Mouse (Mus musculus): Measurements from ENCODE around the gene Ropn1l. TPM values are rescaled to one million over a fixed set of nuclear protein-coding genes. Genes with fewer than 3 reads are reported as not detected.

The Ropn1l gene
- polyA plus RNA-seq, 1 experiment from 2014 or later: 3.2 TPM

GRCm38 (mm10) chr15:31471529-31471928 is 18.0 kb upstream of the Ropn1l start:
- Histone ChIP-seq H3K9me3 (ENCODE audit: control insufficient read depth, low read length) (no peaks in the 10 kb centered on the region), H3K4me3 (ENCODE audit: low read depth, low read length) (no peak overlapping the region), H3K27ac (ENCODE audit: low read depth, low read length) (no peak overlapping the region), H3K4me2 (ENCODE audit: low read depth) (no peak overlapping the region), H3K4me1 (ENCODE audit: control insufficient read depth, insufficient read depth, low read length) (no peaks in the 10 kb centered on the region), H3K36me3 (ENCODE audit: control insufficient read depth, insufficient read depth, low read length) (peaks cover 3% of the 10 kb centered on the region; the same call in 1 of the 2 replicates), H3K27me3 (ENCODE audit: control insufficient read depth, insufficient read depth, low read length) (no peaks in the 10 kb centered on the region), H3K9ac (ENCODE audit: low read length) (no peak overlapping the region)
- DNase-seq (ENCODE audit: low spot score) (no peak), ATAC-seq (ENCODE audit: insufficient read depth, low FRiP score, low TSS enrichment) (no peak)
- 93% methylated on average over 4 of the region's 4 CpGs for WGBS

GRCm38 (mm10) chr15:31469497-31469896 is 16.0 kb upstream of the Ropn1l start:
- no peaks in the 10 kb centered on the region for H3K4me1 ChIP-seq (ENCODE audit: control insufficient read depth, insufficient read depth, low read length)
- no peak overlapping the region for H3K27ac ChIP-seq (ENCODE audit: low read depth, low read length)
- ATAC-seq (ENCODE audit: insufficient read depth, low FRiP score, low TSS enrichment) (no peak), DNase-seq (ENCODE audit: low spot score) (no peak)
- 83% methylated on average over 4 of the region's 4 CpGs for WGBS
- H3K4me3 ChIP-seq (ENCODE audit: low read depth, low read length): no peak overlapping the region
- H3K9me3 ChIP-seq (ENCODE audit: control insufficient read depth, low read length): no peaks in the 10 kb centered on the region
- H3K4me2 ChIP-seq (ENCODE audit: low read depth): no peak overlapping the region
- peaks cover 3% of the 10 kb centered on the region; the same call in 1 of the 2 replicates for H3K36me3 ChIP-seq (ENCODE audit: control insufficient read depth, insufficient read depth, low read length)
- no peak overlapping the region for H3K9ac ChIP-seq (ENCODE audit: low read length)
- no peaks in the 10 kb centered on the region for H3K27me3 ChIP-seq (ENCODE audit: control insufficient read depth, insufficient read depth, low read length)

GRCm38 (mm10) chr15:31468806-31469205 is 15.3 kb upstream of the Ropn1l start:
- no peak overlapping the region for H3K27ac ChIP-seq (ENCODE audit: low read depth, low read length)
- H3K4me3 ChIP-seq (ENCODE audit: low read depth, low read length): no peak overlapping the region
- no peak overlapping the region for H3K9ac ChIP-seq (ENCODE audit: low read length)
- no peak overlapping the region for H3K4me2 ChIP-seq (ENCODE audit: low read depth)
- H3K36me3 ChIP-seq (ENCODE audit: control insufficient read depth, insufficient read depth, low read length): peaks cover 3% of the 10 kb centered on the region; the same call in 1 of the 2 replicates
- no peaks in the 10 kb centered on the region for H3K9me3 ChIP-seq (ENCODE audit: control insufficient read depth, low read length)
- WGBS: 85% methylated on average over 5 of the region's 5 CpGs
- ATAC-seq (ENCODE audit: insufficient read depth, low FRiP score, low TSS enrichment) (no peak), DNase-seq (ENCODE audit: low spot score) (no peak)
- no peaks in the 10 kb centered on the region for H3K4me1 ChIP-seq (ENCODE audit: control insufficient read depth, insufficient read depth, low read length)
- no peaks in the 10 kb centered on the region for H3K27me3 ChIP-seq (ENCODE audit: control insufficient read depth, insufficient read depth, low read length)

- no peak overlapping the region for H3K4me2 ChIP-seq (ENCODE audit: low read depth)
- DNase-seq (ENCODE audit: low spot score): no peak
- H3K36me3 ChIP-seq (ENCODE audit: control insufficient read depth, insufficient read depth, low read length): peaks cover 3% of the 10 kb centered on the region
- no peaks in the 10 kb centered on the region for H3K9me3 ChIP-seq (ENCODE audit: control insufficient read depth, low read length)
- no peaks in the 10 kb centered on the region for H3K27me3 ChIP-seq (ENCODE audit: control insufficient read depth, insufficient read depth, low read length)
- ATAC-seq (ENCODE audit: insufficient read depth, low FRiP score, low TSS enrichment): no peak
- 92% methylated on average over 1 of the region's 1 CpGs for WGBS
- H3K4me1 ChIP-seq (ENCODE audit: control insufficient read depth, insufficient read depth, low read length): no peaks in the 10 kb centered on the region
- no peak overlapping the region for H3K9ac ChIP-seq (ENCODE audit: low read length)
- no peak overlapping the region for H3K4me3 ChIP-seq (ENCODE audit: low read depth, low read length)
- no peak overlapping the region for H3K27ac ChIP-seq (ENCODE audit: low read depth, low read length)
Measured at GRCm38 (mm10) chr15:31466749-31467148, 13.2 kb upstream of the Ropn1l start.

- H3K4me3 ChIP-seq (ENCODE audit: low read depth, low read length): no peak overlapping the region
- WGBS: 94% methylated on average over 5 of the region's 5 CpGs
- H3K4me1 ChIP-seq (ENCODE audit: control insufficient read depth, insufficient read depth, low read length): no peaks in the 10 kb centered on the region
- DNase-seq (ENCODE audit: low spot score) (no peak), ATAC-seq (ENCODE audit: insufficient read depth, low FRiP score, low TSS enrichment) (no peak)
- H3K27me3 ChIP-seq (ENCODE audit: control insufficient read depth, insufficient read depth, low read length): no peaks in the 10 kb centered on the region
- H3K9ac ChIP-seq (ENCODE audit: low read length): no peak overlapping the region
- H3K36me3 ChIP-seq (ENCODE audit: control insufficient read depth, insufficient read depth, low read length): peaks cover 6% of the 10 kb centered on the region
- H3K4me2 ChIP-seq (ENCODE audit: low read depth): no peak overlapping the region
- H3K9me3 ChIP-seq (ENCODE audit: control insufficient read depth, low read length): no peaks in the 10 kb centered on the region
- H3K27ac ChIP-seq (ENCODE audit: low read depth, low read length): no peak overlapping the region
Measured at GRCm38 (mm10) chr15:31466295-31466694, 12.8 kb upstream of the Ropn1l start.

GRCm38 (mm10) chr15:31465806-31466205 is 12.3 kb upstream of the Ropn1l start:
- Histone ChIP-seq H3K9me3 (ENCODE audit: control insufficient read depth, low read length) (no peaks in the 10 kb centered on the region), H3K4me2 (ENCODE audit: low read depth) (no peak overlapping the region), H3K27me3 (ENCODE audit: control insufficient read depth, insufficient read depth, low read length) (no peaks in the 10 kb centered on the region), H3K36me3 (ENCODE audit: control insufficient read depth, insufficient read depth, low read length) (peaks cover 6% of the 10 kb centered on the region), H3K9ac (ENCODE audit: low read length) (no peak overlapping the region), H3K27ac (ENCODE audit: low read depth, low read length) (no peak overlapping the region), H3K4me3 (ENCODE audit: low read depth, low read length) (no peak overlapping the region), H3K4me1 (ENCODE audit: control insufficient read depth, insufficient read depth, low read length) (no peaks in the 10 kb centered on the region)
- 96% methylated on average over 2 of the region's 2 CpGs for WGBS
- no peak for DNase-seq (ENCODE audit: low spot score)
- ATAC-seq (ENCODE audit: insufficient read depth, low FRiP score, low TSS enrichment): no peak

- peaks cover 18% of the 10 kb centered on the region for H3K36me3 ChIP-seq (ENCODE audit: control insufficient read depth, insufficient read depth, low read length)
- no peak for ATAC-seq (ENCODE audit: insufficient read depth, low FRiP score, low TSS enrichment)
Measured at GRCm38 (mm10) chr15:31460571-31460970, 7.0 kb upstream of the Ropn1l start.

GRCm38 (mm10) chr15:31458081-31458480 is 4.5 kb upstream of the Ropn1l start:
- H3K27me3 ChIP-seq (ENCODE audit: control insufficient read depth, insufficient read depth, low read length): no peaks in the 10 kb centered on the region
- peaks cover 18% of the 10 kb centered on the region for H3K36me3 ChIP-seq (ENCODE audit: control insufficient read depth, insufficient read depth, low read length)
- no peaks in the 10 kb centered on the region for H3K9me3 ChIP-seq (ENCODE audit: control insufficient read depth, low read length)
- no peak overlapping the region for H3K27ac ChIP-seq (ENCODE audit: low read depth, low read length)
- DNase-seq (ENCODE audit: low spot score): no peak
- no peak overlapping the region for H3K9ac ChIP-seq (ENCODE audit: low read length)
- H3K4me1 ChIP-seq (ENCODE audit: control insufficient read depth, insufficient read depth, low read length): no peaks in the 10 kb centered on the region
- no peak overlapping the region for H3K4me2 ChIP-seq (ENCODE audit: low read depth)
- no peak overlapping the region for H3K4me3 ChIP-seq (ENCODE audit: low read depth, low read length)
- WGBS: 95% methylated on average over 7 of the region's 7 CpGs
- ATAC-seq (ENCODE audit: insufficient read depth, low FRiP score, low TSS enrichment): no peak

More at GRCm38 (mm10) chr15:31460571-31460970, 7.0 kb upstream of the Ropn1l start:
- Histone ChIP-seq H3K4me1 (ENCODE audit: control insufficient read depth, insufficient read depth, low read length) (no peaks in the 10 kb centered on the region), H3K9ac (ENCODE audit: low read length) (no peak overlapping the region), H3K9me3 (ENCODE audit: control insufficient read depth, low read length) (no peaks in the 10 kb centered on the region), H3K27me3 (ENCODE audit: control insufficient read depth, insufficient read depth, low read length) (no peaks in the 10 kb centered on the region), H3K4me2 (ENCODE audit: low read depth) (no peak overlapping the region), H3K4me3 (ENCODE audit: low read depth, low read length) (no peak overlapping the region), H3K27ac (ENCODE audit: low read depth, low read length) (no peak overlapping the region)
- 84% methylated on average over 2 of the region's 2 CpGs for WGBS
- DNase-seq (ENCODE audit: low spot score): no peak

- no peak overlapping the region for H3K27ac ChIP-seq (ENCODE audit: low read depth, low read length)
- H3K36me3 ChIP-seq (ENCODE audit: control insufficient read depth, insufficient read depth, low read length): peaks cover 16% of the 10 kb centered on the region
- H3K4me1 ChIP-seq (ENCODE audit: control insufficient read depth, insufficient read depth, low read length): no peaks in the 10 kb centered on the region
- no peak overlapping the region for H3K4me3 ChIP-seq (ENCODE audit: low read depth, low read length)
- no peaks in the 10 kb centered on the region for H3K9me3 ChIP-seq (ENCODE audit: control insufficient read depth, low read length)
- no peak overlapping the region for H3K9ac ChIP-seq (ENCODE audit: low read length)
- no peaks in the 10 kb centered on the region for H3K27me3 ChIP-seq (ENCODE audit: control insufficient read depth, insufficient read depth, low read length)
- no peak overlapping the region for H3K4me2 ChIP-seq (ENCODE audit: low read depth)
- DNase-seq (ENCODE audit: low spot score) (no peak), ATAC-seq (ENCODE audit: insufficient read depth, low FRiP score, low TSS enrichment) (no peak)
- WGBS: 88% methylated on average over 5 of the region's 5 CpGs
Measured at GRCm38 (mm10) chr15:31456381-31456780, 2.8 kb upstream of the Ropn1l start.

All from neural tube, embryonic 11.5 days (tissue).